Mouse (Mus musculus): Measurements from ENCODE around the gene Iqschfp. TPM values are rescaled to one million over a fixed set of nuclear protein-coding genes. Genes with fewer than 3 reads are reported as not detected.

The Iqschfp gene
- polyA plus RNA-seq, 1 experiment = 1.1 TPM

DNA sequence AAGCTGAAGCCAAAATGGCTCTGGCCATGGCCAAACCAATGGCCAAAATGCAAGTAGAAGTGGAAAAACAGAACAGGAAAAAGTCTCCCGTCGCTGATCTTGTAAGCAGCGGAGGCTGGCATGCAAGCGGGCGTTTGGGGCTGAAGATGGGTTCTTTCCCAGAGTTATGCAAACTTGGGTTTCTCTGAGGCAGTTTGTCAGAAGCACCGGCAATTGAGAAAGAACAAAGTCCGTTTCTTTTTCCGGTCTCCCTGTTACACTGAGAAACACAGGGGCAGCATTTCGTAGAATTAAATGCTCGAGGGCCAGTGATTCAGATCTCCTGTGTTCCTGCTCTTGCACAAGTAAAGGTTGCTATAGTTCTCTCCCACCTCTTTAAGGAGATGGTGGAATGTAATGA is 725.7 kb downstream of the Iqschfp start:
- H3K27me3 ChIP-seq (ENCODE audit: control insufficient read depth, insufficient read depth, low read length) = no peaks in the 10 kb centered on the region
- no peak for TF ChIP-seq POLR2A (IDR thresholded peaks at IDR 0.05; ENCODE audit: control insufficient read depth, low read depth, low read length)
- no peak for TF ChIP-seq CTCF (IDR thresholded peaks at IDR 0.05; ENCODE audit: control insufficient read depth, insufficient read depth, insufficient replicate concordance, low read depth, low read length)
- no peak overlapping the region for H3K27ac ChIP-seq (ENCODE audit: control insufficient read depth, insufficient read depth, low read depth, low read length)
- H3K4me3 ChIP-seq (ENCODE audit: control insufficient read depth, low read depth, low read length) = no peak overlapping the region
- no peaks in the 10 kb centered on the region for H3K4me1 ChIP-seq (ENCODE audit: control insufficient read depth, insufficient read depth, low read length)
- no peaks in the 10 kb centered on the region for H3K36me3 ChIP-seq (ENCODE audit: control insufficient read depth, insufficient read depth, low read length)

DNA sequence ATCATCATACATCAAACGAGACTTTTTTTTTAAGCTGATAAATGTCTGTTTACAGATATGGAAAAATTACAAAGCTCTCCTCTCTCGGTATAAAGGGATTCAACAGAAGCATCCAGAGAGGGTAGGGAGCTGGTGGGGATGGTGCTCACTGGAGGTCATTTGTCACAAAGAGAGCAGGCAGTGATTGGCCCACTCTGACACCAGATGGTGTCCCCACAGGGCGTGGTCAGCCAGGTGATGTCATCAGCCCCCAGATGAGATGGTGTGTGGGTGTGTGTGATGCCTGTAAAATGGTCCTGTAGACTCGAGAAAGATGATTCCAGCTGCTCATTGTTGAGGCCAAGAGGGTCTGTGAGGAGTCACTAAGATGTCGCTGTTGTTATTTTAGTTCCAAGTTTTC is 727.1 kb downstream of the Iqschfp start:
- no peak overlapping the region for H3K4me3 ChIP-seq (ENCODE audit: control insufficient read depth, low read depth, low read length)
- H3K36me3 ChIP-seq (ENCODE audit: control insufficient read depth, insufficient read depth, low read length) = no peaks in the 10 kb centered on the region
- H3K27ac ChIP-seq (ENCODE audit: control insufficient read depth, insufficient read depth, low read depth, low read length) = no peak overlapping the region
- TF ChIP-seq CTCF (IDR thresholded peaks at IDR 0.05; ENCODE audit: control insufficient read depth, insufficient read depth, insufficient replicate concordance, low read depth, low read length) (no peak), POLR2A (IDR thresholded peaks at IDR 0.05; ENCODE audit: control insufficient read depth, low read depth, low read length) (no peak)
- H3K4me1 ChIP-seq (ENCODE audit: control insufficient read depth, insufficient read depth, low read length) = no peaks in the 10 kb centered on the region
- no peaks in the 10 kb centered on the region for H3K27me3 ChIP-seq (ENCODE audit: control insufficient read depth, insufficient read depth, low read length)

DNA sequence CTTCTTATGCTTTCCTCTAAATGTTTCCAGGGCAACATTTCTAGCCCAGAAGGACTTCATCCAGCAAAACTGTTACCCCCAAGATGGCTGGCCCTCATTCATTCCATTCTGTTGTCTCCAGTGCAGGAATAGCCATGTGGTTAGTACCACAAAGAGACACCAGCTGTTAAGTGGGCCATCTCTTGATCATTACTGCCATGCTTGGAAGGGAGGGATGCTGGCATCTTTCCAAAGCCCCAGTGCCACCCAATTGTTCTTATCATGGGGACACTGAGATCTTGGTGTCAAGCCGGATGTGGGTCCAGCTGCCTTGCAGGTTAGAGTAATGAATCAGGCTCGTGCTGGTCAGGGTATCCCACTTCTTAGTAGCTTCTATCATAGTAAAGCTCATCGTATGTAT is 729.9 kb downstream of the Iqschfp start:
- Histone ChIP-seq H3K36me3 (ENCODE audit: control insufficient read depth, insufficient read depth, low read length) (no peaks in the 10 kb centered on the region), H3K4me1 (ENCODE audit: control insufficient read depth, insufficient read depth, low read length) (no peaks in the 10 kb centered on the region), H3K27me3 (ENCODE audit: control insufficient read depth, insufficient read depth, low read length) (no peaks in the 10 kb centered on the region), H3K4me3 (ENCODE audit: control insufficient read depth, low read depth, low read length) (no peak overlapping the region), H3K27ac (ENCODE audit: control insufficient read depth, insufficient read depth, low read depth, low read length) (no peak overlapping the region)
- TF ChIP-seq CTCF (IDR thresholded peaks at IDR 0.05; ENCODE audit: control insufficient read depth, insufficient read depth, insufficient replicate concordance, low read depth, low read length) = no peak
- no peak for TF ChIP-seq POLR2A (IDR thresholded peaks at IDR 0.05; ENCODE audit: control insufficient read depth, low read depth, low read length)

DNA sequence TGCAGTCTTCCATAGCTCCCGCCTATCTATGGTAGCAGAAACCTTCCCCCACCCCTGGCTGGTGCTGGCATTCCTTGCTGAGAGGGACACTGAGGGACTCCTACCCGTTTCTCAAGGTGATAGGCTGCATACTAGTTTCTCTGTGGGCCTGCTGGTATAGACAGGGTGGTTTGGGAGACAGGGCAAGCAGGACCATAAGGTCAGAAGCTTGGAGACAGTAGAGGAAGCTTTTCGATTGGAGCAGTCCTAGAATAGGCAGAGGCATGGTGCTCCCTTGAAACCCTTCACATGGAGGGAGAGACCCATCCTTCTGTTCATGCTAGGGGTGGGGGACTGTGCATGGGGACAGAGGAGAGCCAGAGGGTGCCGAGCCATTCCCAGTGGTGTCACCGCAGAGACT is 731.0 kb downstream of the Iqschfp start:
- H3K4me1 ChIP-seq (ENCODE audit: control insufficient read depth, insufficient read depth, low read length) = no peaks in the 10 kb centered on the region
- no peaks in the 10 kb centered on the region for H3K36me3 ChIP-seq (ENCODE audit: control insufficient read depth, insufficient read depth, low read length)
- TF ChIP-seq CTCF (IDR thresholded peaks at IDR 0.05; ENCODE audit: control insufficient read depth, insufficient read depth, insufficient replicate concordance, low read depth, low read length) (no peak), POLR2A (IDR thresholded peaks at IDR 0.05; ENCODE audit: control insufficient read depth, low read depth, low read length) (no peak)
- no peak overlapping the region for H3K4me3 ChIP-seq (ENCODE audit: control insufficient read depth, low read depth, low read length)
- no peaks in the 10 kb centered on the region for H3K27me3 ChIP-seq (ENCODE audit: control insufficient read depth, insufficient read depth, low read length)
- H3K27ac ChIP-seq (ENCODE audit: control insufficient read depth, insufficient read depth, low read depth, low read length) = no peak overlapping the region

DNA sequence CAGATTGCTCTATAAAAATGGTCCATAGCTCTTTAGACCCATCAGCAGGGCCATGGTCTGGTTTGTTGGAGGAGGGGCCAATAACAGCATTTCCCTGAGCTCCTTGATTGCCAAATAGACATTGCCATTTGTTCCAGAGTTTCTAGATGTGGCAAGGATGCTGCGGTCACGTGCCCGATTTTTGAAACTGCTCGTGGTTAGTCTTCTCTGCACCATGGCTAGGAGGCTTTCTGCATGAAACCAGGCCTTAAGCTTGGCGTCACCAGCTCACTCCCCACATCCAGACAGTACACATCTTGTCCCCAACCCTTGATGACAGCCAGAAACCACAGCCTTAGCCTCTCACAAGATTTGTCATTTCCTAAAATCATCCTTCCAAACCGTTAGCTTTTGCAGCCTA is 732.4 kb downstream of the Iqschfp start:
- no peaks in the 10 kb centered on the region for H3K36me3 ChIP-seq (ENCODE audit: control insufficient read depth, insufficient read depth, low read length)
- no peaks in the 10 kb centered on the region for H3K4me1 ChIP-seq (ENCODE audit: control insufficient read depth, insufficient read depth, low read length)
- no peaks in the 10 kb centered on the region for H3K27me3 ChIP-seq (ENCODE audit: control insufficient read depth, insufficient read depth, low read length)
- H3K27ac ChIP-seq (ENCODE audit: control insufficient read depth, insufficient read depth, low read depth, low read length) = no peak overlapping the region
- no peak overlapping the region for H3K4me3 ChIP-seq (ENCODE audit: control insufficient read depth, low read depth, low read length)
- TF ChIP-seq CTCF (IDR thresholded peaks at IDR 0.05; ENCODE audit: control insufficient read depth, insufficient read depth, insufficient replicate concordance, low read depth, low read length) = no peak
- no peak for TF ChIP-seq POLR2A (IDR thresholded peaks at IDR 0.05; ENCODE audit: control insufficient read depth, low read depth, low read length)

DNA sequence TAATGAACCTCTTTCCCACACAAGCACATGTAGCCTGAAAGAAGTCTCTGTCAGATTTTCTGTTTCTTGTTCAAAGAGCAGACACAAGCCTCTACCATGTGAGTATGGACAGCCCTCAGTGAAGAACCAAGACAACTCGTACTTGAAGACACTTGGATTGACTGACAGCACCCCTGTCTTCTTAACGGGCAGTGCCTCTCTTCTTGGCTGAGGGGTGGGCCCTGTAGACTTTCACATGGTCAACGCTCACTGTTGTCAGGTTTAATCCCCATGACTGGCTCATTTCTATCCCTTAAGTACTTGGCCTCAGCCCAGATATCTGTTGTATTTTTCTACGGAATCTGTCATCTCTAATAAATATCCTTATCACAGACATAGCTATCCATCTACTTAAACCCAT is 738.2 kb downstream of the Iqschfp start:
- no peak for TF ChIP-seq POLR2A (IDR thresholded peaks at IDR 0.05; ENCODE audit: control insufficient read depth, low read depth, low read length)
- no peak for TF ChIP-seq CTCF (IDR thresholded peaks at IDR 0.05; ENCODE audit: control insufficient read depth, insufficient read depth, insufficient replicate concordance, low read depth, low read length)
- Histone ChIP-seq H3K36me3 (ENCODE audit: control insufficient read depth, insufficient read depth, low read length) (no peaks in the 10 kb centered on the region), H3K27ac (ENCODE audit: control insufficient read depth, insufficient read depth, low read depth, low read length) (no peak overlapping the region), H3K27me3 (ENCODE audit: control insufficient read depth, insufficient read depth, low read length) (no peaks in the 10 kb centered on the region), H3K4me1 (ENCODE audit: control insufficient read depth, insufficient read depth, low read length) (no peaks in the 10 kb centered on the region), H3K4me3 (ENCODE audit: control insufficient read depth, low read depth, low read length) (no peak overlapping the region)

DNA sequence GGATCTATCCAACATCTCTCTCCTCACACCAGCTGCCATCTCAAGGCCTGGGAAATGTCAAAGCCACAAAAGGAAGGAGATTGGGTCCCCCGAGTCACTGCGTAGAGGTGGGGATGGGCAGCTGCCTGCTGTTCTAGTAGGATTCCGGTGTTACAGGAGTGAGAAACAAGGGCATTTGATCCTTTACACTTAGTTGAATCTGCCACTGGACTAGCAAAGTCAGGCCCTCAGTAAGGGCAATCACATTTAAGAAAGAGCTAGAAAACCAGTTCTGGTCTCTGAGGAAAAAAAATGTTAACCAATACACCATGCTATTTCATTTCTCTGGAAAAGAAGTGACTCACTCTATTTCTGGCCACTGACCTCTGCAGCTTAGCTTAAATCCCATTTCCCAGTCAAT is 738.8 kb downstream of the Iqschfp start:
- Histone ChIP-seq H3K27ac (ENCODE audit: control insufficient read depth, insufficient read depth, low read depth, low read length) (no peak overlapping the region), H3K4me1 (ENCODE audit: control insufficient read depth, insufficient read depth, low read length) (no peaks in the 10 kb centered on the region), H3K36me3 (ENCODE audit: control insufficient read depth, insufficient read depth, low read length) (no peaks in the 10 kb centered on the region), H3K4me3 (ENCODE audit: control insufficient read depth, low read depth, low read length) (no peak overlapping the region), H3K27me3 (ENCODE audit: control insufficient read depth, insufficient read depth, low read length) (no peaks in the 10 kb centered on the region)
- TF ChIP-seq POLR2A (IDR thresholded peaks at IDR 0.05; ENCODE audit: control insufficient read depth, low read depth, low read length) (no peak), CTCF (IDR thresholded peaks at IDR 0.05; ENCODE audit: control insufficient read depth, insufficient read depth, insufficient replicate concordance, low read depth, low read length) (no peak)

DNA sequence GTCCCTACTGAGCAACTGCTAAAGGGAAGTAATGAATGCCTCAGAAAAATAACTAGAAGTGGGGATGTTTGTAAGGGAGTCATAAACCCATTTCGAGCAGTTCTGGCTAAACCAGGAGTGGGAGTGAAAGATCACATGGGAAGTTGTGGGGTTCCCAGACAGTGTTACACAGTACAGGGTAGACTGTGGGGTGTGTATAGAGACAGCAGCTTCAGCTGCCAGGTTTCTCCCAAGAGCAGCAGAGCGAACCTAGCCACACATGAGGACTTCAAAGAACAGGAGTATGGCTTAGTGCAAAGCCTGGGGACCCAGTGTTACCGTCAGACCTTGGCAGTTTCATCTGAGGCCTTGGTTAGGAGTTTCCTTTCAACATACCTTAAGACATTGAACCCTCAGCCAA is 740.7 kb downstream of the Iqschfp start:
- Histone ChIP-seq H3K36me3 (ENCODE audit: control insufficient read depth, insufficient read depth, low read length) (no peaks in the 10 kb centered on the region), H3K27ac (ENCODE audit: control insufficient read depth, insufficient read depth, low read depth, low read length) (no peak overlapping the region), H3K27me3 (ENCODE audit: control insufficient read depth, insufficient read depth, low read length) (no peaks in the 10 kb centered on the region), H3K4me1 (ENCODE audit: control insufficient read depth, insufficient read depth, low read length) (no peaks in the 10 kb centered on the region), H3K4me3 (ENCODE audit: control insufficient read depth, low read depth, low read length) (no peak overlapping the region)
- TF ChIP-seq CTCF (IDR thresholded peaks at IDR 0.05; ENCODE audit: control insufficient read depth, insufficient read depth, insufficient replicate concordance, low read depth, low read length) (no peak), POLR2A (IDR thresholded peaks at IDR 0.05; ENCODE audit: control insufficient read depth, low read depth, low read length) (no peak)
